Mouse (Mus musculus) retina, postnatal 7 days (tissue): ENCODE data around the gene Ilf3.

ENCODE experiments used
- DNase-seq: peaks from one replicate; pipeline ENCODE4 v3.0.0-alpha.2; 2012; ENCODE audit warnings: low read depth, low spot score

Ilf3 gene

DNA sequence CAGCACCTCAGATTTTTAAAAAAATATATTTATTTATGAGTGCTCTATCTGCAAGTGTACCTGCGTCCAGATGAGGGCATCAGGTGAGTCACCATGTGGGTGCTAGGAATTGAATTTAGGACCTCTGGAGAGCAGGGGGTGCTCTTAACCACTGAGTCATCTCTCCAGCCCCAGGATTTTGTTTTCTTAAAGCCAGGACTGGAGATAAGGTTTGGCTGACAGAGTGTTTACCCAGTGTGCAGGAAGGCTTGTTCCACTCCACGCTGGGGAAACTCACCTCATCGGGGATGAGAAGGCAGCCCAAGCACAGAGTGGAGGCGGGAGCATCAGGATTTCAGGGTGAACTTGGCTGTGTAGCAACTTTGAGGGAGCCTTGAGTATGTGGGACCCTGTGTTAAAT is 27.3 kb upstream of the Ilf3 start:
- no peak for DNase-seq

DNA sequence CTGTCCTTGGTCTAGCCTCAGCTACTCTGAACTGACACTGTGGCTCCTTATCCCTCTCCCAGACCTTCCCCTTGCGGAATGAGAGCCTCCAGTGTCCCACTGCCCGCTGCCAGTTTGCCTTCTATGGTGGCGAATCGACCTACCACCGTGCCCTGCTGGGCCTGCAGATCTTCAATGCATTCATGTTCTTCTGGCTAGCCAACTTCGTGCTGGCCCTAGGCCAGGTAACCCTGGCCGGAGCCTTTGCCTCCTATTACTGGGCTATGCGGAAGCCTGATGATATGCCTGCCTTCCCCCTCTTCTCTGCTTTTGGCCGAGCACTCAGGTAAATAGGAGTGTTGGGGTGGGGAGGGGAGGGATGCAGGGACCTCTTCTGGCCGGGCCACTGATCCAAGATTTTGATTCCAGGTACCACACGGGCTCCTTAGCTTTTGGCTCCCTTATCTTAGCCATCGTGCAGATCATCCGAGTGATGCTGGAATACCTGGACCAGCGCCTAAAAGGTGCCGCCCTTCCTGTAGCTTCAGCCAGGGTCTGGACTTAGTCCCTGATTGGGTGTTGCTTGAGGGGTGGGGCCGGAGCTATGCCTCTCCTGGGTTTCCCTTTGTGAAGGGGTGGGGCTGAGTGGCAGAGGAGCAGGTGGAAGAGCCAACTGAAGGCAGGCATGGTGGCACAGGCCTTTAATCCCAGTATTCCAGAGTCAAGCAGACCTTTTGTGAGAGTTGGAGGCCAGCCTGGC is 20.9 kb upstream of the Ilf3 start:
- no peak for DNase-seq

DNA sequence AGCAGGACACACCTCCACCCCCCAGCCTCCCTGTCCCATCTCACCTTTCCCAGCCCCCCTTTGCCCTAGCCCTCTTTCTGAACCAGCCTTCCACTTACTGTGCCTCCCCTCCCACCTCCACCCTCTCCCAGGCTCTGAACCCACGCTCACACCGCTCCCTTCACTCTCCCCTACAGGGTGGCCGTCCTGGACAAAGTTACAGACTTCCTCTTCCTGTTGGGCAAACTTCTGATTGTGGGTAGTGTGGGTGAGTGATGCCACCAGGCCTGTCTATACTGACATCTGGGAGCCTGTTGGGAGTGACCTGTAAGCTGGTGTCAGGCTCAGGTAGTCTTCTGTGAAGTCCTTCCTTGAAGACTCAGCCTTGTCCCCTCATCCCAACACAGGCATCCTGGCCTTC is 19.5 kb upstream of the Ilf3 start:
- no peak for DNase-seq

DNA sequence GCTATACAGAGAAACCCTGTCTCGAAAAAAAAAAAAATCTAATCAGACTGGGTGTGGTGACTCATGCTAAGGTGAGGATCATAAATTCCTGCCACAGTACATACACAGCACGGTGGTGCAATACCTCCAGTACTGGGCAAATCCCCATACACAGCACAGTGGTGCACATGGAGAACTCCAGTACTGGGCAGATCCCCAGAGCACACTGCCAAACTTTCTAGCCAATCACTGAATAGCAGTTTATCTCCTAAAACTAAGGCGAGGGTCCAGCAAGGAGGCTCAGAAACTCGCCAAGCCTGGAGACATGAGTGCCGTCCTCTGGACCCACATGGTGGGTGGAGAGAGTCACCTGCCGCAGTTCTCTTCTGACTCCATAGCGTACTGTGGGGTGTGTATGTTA is 16.5 kb upstream of the Ilf3 start:
- DNase-seq, result no peak

DNA sequence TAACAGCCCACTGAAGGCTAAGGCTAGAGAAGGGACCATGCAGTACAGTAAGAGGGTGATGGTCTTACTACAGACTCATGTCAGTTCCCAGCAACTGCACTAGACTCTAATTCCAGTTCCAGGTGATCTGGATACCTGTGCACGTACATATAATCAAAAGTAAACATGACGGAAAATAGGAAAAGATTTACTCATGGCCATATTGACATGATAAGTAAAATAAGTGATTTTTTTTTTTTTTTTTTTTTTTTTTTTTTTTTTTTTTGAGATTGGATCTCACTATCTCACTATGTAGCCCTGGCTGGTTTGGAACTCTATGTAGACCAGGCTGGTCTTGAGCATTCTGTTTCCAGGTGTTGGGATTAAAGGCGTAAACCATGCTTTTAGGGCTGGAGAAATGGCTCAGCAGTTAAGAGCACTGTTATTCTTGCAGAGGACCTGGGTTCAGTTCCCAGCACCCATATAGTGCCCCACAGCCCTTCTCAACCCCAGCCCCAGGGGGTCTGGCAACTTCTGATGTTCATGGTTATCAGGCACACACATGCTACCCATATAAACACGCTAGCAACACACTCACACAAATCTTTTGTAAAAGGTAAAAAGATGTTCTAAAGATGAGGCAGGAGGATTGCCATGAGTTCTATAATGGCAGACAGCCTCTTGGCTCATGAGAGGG is 15.8 kb upstream of the Ilf3 start:
- DNase-seq, result no peak

DNA sequence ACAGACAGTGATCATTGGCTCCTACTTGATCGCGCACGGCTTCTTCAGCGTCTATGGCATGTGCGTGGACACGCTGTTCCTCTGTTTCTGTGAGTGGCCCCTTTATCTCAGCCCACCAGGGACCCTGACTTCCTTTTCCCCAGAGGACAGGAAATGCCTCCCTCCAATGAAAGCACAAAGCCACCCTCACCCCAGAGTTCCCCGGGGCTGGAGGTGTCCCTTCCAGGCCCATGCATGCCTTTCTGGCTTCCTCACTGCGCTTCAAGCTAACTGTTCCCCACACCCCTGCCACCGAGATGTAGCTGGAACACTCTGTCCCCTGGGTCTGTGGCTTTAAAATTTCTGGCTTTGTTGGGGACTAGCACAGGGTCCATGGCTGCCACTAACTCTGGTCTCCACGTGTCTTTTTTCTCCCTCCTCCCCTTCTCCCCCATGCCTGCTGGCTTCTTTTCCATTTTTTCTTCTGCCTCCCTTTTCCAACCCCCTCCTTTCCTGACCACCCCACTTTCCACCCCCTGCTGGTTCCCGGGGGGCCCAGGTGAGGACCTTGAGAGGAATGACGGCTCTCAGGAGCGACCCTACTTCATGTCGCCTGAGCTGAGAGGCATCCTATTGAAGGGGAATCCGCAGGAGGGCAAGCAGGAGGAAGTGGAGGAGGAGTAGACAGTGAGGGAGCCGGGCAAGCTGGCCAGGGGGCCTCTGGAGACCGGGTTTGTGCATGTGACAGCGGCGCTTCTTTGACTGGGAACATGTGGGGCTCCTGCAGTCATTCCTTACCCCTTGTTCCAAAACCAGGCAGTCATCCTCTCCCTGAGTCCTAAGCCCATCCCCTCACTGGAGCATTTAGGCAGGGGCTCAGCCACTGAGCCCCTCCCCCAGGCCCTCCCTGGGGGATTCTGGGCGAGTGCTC is 15.0 kb upstream of the Ilf3 start:
- no peak for DNase-seq

DNA sequence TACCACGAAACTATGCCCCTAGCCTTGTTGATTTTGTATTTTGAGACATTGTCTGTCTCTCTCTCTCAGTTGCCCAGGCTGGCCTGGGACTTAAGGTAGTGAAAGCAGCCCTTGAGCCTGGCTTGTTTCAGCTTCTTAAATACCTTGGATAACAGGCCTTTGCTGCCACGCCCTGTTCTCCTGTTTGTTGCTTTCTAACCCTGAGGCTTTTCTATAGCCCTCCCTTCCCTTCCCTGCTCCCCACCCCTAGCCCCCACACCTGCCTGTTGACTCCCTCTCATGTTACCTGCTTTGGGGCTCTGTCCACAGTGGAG is 14.3 kb upstream of the Ilf3 start:
- DNase-seq, result no peak

DNA sequence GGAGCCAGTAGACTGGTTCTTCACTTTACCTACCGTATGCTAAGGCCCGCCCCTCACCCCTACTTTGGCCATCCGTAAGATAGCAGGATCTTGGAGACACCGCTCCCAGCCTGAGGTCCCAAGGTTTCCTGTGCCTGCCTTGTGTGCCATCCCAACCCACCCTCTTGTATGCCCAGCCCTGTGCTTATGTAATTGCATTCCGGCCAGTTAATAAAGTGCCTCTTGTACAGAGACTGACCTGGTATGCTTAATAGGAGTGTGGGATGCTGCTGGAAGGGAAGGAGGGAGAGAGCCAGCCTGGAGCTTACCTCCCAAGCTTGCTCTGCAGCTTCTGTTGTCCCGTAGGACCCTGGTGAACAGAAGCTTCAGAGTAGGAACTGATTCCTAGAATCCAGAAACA is 12.9 kb upstream of the Ilf3 start:
- no peak for DNase-seq

DNA sequence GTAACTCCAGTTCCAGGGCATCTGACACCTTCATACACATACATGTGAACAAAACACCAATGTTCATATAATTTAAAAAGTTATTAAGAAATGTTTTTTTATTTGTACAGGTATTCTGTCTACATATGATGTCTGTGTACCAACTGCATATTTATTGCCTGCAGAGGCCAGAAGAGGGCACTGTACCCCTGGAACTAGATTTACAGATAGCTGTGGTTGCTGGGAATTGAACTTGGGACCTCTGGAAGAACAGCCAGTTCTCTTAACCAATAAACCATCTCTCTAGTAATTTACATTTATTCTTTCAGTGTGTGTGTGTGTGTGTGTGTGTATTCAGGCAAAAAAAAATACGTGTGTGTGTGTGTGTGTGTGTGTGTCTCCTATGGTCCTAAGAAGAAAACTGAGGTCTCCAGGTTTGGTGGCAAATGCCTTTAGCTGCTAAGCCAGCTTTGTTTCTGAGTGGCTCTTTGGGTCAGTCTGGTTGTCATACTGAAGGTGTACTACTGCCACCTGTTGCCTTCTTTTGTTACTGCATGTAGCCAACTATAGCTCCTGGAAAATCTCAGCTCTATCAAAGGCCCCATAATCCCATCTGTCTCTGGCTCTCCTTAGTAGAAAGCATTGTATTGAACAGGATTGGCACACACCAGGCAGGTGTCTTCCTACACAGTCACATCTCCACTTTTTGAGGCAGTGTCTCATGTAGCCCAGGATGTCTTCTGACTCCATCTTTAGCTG is 10.5 kb upstream of the Ilf3 start:
- peak; percentile 81 for DNase-seq

DNA sequence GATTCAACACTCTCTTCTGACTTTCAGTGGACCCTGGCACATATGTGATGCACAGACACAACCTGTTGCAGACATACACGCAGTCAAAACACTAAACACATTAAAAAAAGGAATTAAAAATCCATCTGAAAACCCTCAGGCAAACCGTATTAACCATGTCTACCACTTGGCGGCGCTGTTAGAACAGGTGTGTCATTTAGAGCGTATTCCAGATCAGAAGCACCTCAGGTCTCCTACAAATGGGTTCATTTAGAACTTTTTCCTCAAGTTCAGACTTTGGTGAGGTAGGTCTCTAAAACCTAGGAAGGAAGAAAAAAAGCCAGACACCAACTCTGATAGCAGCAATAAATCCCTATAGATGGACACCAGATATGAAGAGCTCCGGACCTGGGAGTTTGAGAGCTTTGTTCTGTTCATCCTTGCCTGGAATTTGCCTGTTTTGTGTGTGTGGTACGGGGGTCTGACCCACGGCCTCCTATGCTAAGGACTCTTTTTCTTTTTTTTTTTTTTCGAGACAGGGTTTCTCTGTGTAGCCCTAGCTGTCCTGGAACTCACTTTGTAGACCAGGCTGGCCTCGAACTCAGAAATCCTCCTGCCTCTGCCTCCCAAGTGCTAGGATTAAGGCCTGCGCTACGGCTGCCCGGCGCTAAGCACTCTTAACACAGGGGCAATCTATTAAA is 990 bp upstream of the Ilf3 start:
- peak; percentile 28 for DNase-seq

DNA sequence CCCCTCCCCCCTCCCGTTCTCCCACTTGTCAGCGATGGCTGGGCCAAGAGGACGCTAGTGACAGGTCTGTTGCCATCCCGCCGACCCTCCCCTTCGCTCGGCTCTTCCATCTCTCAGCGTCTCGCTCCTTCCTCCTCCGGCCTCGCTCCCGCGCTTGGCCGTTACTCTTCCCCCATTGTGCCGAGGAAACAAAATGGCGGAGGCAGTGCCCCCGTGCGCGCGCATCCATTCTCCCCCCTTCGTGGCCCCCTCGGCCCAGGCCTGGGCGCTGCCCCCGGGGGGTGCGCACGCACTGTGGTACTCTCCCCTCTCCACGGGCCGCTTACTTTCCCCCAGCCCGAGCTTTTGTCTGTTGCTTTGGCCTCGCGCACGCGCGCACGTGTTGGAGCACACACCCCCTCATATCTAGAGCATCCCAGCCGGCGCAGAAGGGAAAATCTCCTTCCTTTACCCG is 487 bp downstream of the Ilf3 start:
- peak; percentile 56 for DNase-seq

DNA sequence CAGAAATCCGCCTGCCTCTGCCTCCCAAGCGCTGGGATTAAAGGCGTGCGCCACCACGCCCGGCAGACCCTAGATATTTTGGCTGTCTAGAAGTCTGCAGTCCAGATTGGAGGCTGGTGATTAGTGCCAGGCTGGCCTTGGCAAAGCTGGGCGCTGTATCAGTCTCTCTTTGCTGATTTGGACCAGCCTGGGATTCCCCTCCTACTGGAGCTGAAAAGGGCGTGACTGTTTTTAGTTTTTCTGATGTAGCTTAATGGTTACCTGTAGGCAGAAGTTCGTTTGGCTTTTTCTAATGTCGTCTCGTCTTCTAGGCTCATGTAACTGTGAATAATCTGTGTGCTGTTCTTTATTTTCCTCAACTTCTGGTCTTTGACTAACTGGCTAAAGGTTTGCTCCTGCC is 1.4 kb downstream of the Ilf3 start:
- no peak for DNase-seq

DNA sequence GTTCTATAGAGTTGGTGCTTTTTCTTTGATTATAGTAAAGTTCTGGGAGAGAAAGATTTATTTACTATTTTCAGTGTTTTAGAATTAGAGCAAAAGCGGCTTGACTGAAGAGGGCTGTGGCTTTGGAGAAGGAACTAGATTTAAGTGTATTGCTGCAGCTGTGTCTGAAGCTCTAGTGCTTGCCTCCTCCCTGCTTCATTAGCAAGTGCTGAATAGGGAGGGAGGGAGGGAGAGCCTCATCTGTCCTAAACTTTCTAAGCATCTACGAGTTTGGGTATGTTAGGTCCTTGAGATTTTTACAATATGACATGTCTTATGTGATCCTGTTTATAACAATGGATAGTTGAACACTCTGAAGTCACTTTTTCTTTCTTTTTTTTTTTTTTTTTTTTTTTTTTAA is 3.2 kb downstream of the Ilf3 start:
- no peak for DNase-seq

DNA sequence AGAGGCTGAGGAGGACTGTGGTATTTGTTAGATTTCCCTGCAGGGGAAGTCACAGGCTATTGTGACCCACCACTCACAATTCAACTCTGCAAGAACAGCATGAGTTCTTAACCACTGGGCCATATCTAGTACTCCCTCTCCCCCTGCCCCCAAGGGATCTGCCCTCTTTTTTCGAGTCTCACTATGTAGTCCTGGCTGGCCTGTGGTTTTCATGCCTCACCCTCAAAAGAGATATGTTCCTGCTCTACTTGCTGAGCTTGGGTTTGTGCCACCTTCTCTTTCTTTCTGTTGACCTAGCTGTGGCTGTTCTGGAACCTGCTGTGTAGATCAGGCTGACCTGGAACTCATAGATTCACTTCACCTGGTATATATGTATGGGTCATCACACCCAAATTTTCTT is 4.8 kb downstream of the Ilf3 start:
- no peak for DNase-seq

DNA sequence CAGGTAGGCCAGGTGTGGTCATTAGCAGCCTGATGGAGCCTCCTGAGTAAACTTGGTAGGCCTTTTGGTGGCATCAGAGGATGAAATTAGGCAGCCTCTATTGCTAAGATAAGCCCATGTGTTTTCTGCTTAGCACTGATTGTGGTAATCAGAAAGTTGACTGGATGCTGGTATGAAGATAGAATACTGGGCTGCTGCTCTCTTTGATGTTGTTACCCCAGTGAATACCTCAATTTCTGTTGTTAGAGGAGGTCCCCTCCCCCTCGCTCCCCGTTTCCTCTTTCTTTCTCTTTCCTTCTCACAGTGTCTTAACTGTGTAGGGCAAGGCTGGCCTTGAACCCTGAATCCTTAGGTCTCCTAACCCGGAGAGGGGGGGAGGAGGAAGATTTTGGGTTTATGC is 11.5 kb downstream of the Ilf3 start:
- DNase-seq, result no peak

DNA sequence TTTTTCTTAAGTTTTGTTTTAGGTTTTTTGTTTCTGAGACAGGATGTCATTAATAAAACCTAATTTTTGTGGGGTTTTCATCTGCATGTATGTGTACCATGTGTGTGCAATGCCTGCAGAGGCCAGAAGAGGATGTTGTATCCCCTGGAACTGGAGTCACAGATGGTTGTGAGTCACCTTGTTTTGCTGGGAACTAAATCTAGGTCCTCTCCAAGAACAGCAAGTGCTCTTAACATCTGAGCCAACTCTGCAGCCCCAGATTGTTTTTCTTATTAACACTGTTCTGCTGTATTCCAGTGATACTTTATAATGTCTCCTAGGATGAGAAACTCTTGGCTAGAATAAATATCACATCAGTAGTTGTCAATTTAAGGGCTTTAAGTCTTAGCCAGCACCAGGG is 13.2 kb downstream of the Ilf3 start:
- no peak for DNase-seq

DNA sequence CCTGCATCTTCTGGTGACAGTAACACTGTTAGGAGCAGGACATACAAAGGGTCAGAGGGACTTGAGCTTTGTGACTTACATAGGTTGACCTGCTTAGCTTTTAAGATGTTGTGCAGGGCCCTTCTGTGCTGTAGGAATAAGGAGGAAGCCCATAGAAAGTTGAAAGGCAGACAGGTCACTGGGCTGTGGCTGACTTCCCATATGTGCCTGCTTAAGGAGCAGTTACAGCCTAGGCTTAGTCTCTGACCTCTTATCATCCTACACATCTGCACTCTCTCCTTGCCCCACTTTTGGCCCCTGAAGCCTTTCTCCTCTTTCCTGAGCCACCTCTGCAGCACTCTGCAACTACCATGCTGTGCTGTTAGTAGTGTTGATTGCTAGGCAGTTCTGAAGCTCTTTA is 16.3 kb downstream of the Ilf3 start:
- no peak for DNase-seq

DNA sequence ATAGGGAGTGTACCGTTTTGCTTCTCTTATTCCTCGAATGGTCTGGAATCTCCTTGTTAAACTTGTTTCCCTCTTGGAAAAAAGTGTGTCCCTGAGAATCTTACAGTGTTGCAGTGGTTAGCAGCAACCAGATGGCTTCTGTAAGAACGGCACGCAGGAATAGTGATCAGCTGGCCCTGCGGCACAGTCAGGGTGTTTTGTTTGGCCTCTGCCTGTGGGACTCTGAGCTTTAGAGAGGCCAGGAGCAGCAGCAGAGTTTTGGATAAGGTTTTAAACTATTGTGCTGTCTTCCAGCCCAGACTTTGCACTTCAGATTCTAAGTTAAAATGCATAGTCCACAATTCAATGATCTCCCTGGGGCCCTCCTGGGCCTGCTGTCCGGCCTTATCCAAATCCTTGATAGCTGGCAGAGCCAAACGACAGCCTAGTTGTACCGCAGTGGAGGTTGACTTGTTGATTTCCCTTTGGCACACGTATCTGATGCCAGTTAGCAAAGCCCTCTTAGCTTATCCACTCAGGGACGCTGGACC is 25.0 kb downstream of the Ilf3 start:
- DNase-seq, result no peak

DNA sequence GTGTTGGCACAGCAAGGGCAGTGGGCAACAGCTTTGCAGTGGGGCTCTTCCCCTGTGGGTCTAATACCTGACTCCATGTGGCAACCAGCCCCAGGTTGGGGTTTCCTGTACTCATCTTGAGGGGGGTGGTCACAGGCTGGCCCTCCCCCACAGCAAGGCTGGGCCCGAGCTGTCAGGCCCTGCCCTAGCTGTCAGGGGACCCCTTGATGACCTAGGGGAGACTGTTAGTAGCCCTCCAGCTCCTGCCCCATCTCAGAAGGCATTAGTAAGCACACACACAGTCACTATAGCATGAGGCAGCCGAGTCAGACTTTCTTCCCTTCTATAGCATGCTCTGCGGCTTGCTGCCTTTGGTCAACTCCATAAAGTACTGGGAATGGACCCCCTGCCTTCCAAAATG is 28.0 kb downstream of the Ilf3 start:
- DNase-seq, result no peak

DNA sequence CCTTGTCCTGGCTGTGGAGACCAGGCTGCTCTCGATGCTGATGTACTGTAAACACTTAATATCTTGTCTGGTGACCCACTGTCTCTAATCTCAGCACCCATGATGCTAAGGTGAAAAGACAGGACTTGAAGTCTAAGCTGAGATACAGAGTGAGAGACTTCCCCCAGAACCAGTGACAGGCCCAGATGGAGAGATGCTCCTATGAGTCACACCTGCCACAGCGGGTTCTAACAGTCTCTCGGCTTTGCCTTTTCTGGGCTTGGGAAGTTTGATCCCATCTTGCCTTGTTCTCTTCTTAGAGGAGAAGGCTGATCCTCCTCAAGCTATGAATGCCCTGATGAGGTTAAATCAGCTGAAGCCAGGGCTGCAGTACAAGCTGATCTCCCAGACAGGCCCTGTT is 29.5 kb downstream of the Ilf3 start:
- no peak for DNase-seq

DNA sequence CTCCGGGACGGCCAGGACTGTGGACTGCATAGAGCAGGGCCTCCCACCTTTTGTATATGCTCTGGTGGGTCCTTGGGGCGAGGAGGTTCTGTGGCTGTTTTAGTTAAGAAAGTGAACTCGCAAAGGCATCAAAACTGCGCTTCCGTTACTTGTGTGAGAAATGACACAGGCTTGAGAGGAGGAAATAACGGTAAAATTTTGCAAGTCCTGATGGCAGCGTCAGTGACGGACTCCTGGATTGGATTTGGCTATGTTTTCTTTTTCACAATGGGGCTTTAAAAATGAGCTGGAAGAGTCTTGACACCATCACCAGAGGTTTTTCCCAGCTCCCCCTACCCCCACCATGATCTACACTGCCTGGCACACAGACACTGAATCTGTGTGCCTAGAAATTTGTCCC is 33.4 kb downstream of the Ilf3 start:
- DNase-seq, result no peak
